Mouse (Mus musculus) layer of hippocampus, adult 2 months (tissue): ENCODE measurements around the gene Ephx1. TPM values are rescaled to one million over a fixed set of nuclear protein-coding genes. Genes with fewer than 3 reads are reported as not detected.

Experiments used
- DNase-seq, 2 experiments: peaks; one replicate each; pipeline ENCODE4 v3.0.0; 2022; ENCODE audit warnings: low spot score in 2 of 2
- H3K27ac ChIP-seq: fragments of 200-600 bp; 2 replicates; pipeline ENCODE4 v1.8.1; 2022
- H3K4me3 ChIP-seq: fragments of 200-600 bp; 2 replicates; pipeline ENCODE4 v1.8.1; 2022; ENCODE audit warnings: mild to moderate bottlenecking
- CTCF ChIP-seq: fragments of 200-600 bp; conservative IDR thresholded peaks from 2 replicates; pipeline ENCODE4 v1.8.1; 2022; ENCODE audit warnings: antibody characterized with exemption, mild to moderate bottlenecking, moderate library complexity
- total RNA-seq, 2 experiments: library from RNA; stranded (reverse); gene quantifications; 2 replicates each; pipeline ENCODE4 v1.2.3; 2021

Ephx1 gene
- total RNA-seq, 2 experiments from 2014 or later, result 30.2 to 30.3 TPM

- DNase-seq, result no peak
- H3K4me3 ChIP-seq, result peak within 1 kb of the TSS; percentile 6; the same call in 1 of the 2 replicates
- H3K27ac ChIP-seq, result peak within 1 kb of the TSS; percentile 51; the same call in 1 of the 2 replicates
- no peak for TF ChIP-seq CTCF
Measured at GRCm38 (mm10) chr1:180934467-180935419, 86.0 kb downstream of the Ephx1 start, which contains the start of gene Lefty1. Lefty1 (plus strand) TSS chr1:180935022.

GRCm38 (mm10) chr1:180933659-180934058, 87.0 kb downstream of the Ephx1 start:
- Histone ChIP-seq H3K4me3 (no peak overlapping the region), H3K27ac (peak overlapping the region; percentile 50; the same call in 1 of the 2 replicates)
- no peak for DNase-seq
- TF ChIP-seq CTCF, result peak; percentile 42

- DNase-seq, result no peak
- no peak for TF ChIP-seq CTCF
Measured at GRCm38 (mm10) chr1:180931106-180931505, 89.6 kb downstream of the Ephx1 start.

GRCm38 (mm10) chr1:180929599-180929998, 91.1 kb downstream of the Ephx1 start:
- TF ChIP-seq CTCF, result no peak
- Histone ChIP-seq H3K27ac (no peak overlapping the region), H3K4me3 (no peak overlapping the region)
- no peak for DNase-seq

More at GRCm38 (mm10) chr1:180931106-180931505, 89.6 kb downstream of the Ephx1 start:
- Histone ChIP-seq H3K27ac (no peak overlapping the region), H3K4me3 (no peak overlapping the region)

GRCm38 (mm10) chr1:180926286-180926685, 94.4 kb downstream of the Ephx1 start:
- DNase-seq, result no peak
- H3K4me3 ChIP-seq, result no peak overlapping the region
- TF ChIP-seq CTCF, result no peak
- no peak overlapping the region for H3K27ac ChIP-seq

Other genes starting within 250 kb of the Ephx1 start
- gene H3f3a, start 207.0 kb downstream of the Ephx1 start, total RNA-seq, result 100 to 1,000 TPM; 319 to 351 TPM
- 10 to 100 TPM; 22.9 TPM for gene Sde2, start 169.8 kb downstream of the Ephx1 start, total RNA-seq
- 1 to 10 TPM; 1.4 to 2.0 TPM for gene Lefty2, start 127.8 kb downstream of the Ephx1 start, total RNA-seq
- 10 to 100 TPM; 42.9 to 44.9 TPM for gene Pycr2, start 116.6 kb downstream of the Ephx1 start, total RNA-seq
- gene Lefty1, start 85.9 kb downstream of the Ephx1 start, total RNA-seq, result 10 to 100 TPM; 11.4 to 12.9 TPM
- 10 to 100 TPM; 20.4 to 23.8 TPM for gene Tmem63a, start 78.6 kb downstream of the Ephx1 start, total RNA-seq
- under 1 TPM in 1 of 2 experiments, not detected in 1; 0.17 TPM for gene 9130409I23Rik, start 30.3 kb upstream of the Ephx1 start, total RNA-seq
- gene Nvl, start 123.3 kb upstream of the Ephx1 start, total RNA-seq, result 10 to 100 TPM; 34.4 to 34.7 TPM
- 10 to 100 TPM; 23.3 to 27.7 TPM for gene Cnih4, start 123.8 kb upstream of the Ephx1 start, total RNA-seq
- 100 to 1,000 TPM; 104 to 117 TPM for gene Wdr26, start 191.1 kb upstream of the Ephx1 start, total RNA-seq